Mouse (Mus musculus): ENCODE measurements around the gene Kmt2a. TPM values are rescaled to one million over a fixed set of nuclear protein-coding genes. Genes with fewer than 3 reads are reported as not detected.

The Kmt2a gene
- total RNA-seq, 2 experiments from 2014 or later, result 11.8 to 14.3 TPM

DNA sequence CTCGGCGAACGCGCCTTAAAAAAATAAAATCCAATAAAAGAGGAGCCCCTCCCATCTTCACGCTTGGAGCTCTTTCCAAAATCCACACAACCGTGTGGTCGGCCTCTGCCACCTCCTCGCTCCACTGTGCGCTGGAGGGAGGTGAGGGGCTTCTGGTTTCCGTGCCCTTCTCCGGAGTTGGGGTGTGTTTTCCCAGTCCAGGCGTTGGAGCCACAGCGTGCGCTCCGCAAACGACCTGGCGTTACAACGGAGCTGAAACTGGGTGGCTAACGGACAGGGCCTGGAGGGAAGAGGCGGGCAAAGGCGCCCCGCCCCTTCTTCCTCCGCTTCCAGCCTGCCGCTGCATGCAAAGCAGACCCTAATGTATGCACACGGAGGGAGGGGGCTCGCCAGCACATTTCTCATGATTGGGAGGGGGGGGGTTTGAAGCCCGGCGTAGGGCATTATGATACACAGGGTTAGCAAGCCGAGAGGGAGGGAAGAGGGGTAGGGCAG lies 892 bp upstream of the Kmt2a start:
- peak; percentile 68 for DNase-seq
- intact Hi-C loops (cut with DNase I; ENCODE audit: low total_unique reads), result loop anchor here (5.0 kb wide), 1 partner anchor 40 kb away; no protein-coding TSS in a partner anchor

DNA sequence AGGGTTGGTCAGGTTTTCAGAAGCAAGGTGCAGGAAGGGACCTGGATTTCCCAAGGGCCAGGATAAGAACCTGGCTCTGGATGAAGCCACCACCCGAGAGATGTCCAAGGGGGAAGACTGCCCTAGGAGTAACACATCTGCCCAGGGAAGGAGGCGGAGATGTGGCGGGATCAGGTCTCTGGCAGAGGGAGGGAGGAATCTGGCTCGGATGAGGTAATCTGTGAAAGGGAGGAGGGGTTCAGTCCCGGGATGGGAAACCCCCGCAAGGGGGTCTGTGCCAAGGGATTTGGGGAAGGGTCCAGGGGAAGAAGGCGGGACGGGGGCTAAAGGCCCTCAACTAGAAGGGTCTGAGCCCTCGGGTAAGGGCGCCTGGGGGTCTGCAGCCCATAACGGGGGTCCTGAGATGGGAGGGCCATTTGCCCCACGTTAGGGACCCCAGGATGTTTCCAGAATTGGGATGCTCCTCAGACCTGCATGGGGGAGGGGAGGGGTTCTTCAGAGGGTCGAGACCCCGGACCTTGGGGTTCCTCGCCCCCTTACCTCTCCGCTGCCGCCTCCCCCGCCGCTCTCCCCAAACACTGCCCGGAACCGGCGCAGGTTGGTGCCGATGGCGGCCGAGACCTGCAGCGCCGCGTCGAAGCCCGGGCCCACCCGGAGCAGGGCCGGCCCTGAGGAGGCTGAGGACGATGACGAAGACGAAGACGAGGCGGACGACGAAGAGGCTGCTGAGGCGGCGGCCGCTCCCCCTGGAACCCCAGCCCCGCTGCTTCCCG lies 601 bp downstream of the Kmt2a start:
- intact Hi-C loops (cut with DNase I; ENCODE audit: low total_unique reads), result loop anchor here (5.0 kb wide), 1 partner anchor 38 kb away; no protein-coding TSS in a partner anchor
- DNase-seq, result peak; percentile 30

DNA sequence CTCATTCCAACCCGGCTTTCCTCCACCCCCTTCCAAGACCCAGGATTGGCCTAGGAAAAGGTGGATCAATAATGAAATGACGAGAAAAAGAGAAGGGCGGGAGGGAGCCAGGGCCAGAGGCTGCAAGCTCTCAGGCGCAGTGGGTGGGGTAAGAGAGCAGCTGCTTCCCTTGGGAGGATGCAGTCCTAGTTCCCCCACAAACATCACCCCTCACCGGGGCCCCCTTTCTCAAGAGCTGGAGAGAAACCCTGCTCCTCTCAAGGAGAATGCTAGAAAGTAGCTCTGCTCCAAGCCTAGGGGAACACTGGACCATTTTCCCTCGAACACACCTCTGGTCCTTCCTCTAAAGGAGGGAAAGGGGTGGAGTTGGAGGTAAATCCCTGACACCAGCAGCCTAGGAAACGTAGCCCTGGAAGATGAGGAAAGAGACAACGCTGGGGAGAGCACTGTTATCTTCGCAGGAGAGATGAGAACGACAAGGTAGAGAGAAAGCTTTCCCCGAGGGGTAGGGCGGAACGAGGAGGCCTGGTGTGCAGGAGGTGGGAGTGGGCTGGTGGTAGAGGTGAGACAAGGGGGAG lies 1.3 kb downstream of the Kmt2a start:
- DNase-seq, result peak; percentile 13
- intact Hi-C loops (cut with DNase I; ENCODE audit: low total_unique reads), result loop anchor here (5.0 kb wide), 1 partner anchor 37 kb away; no protein-coding TSS in a partner anchor

DNA sequence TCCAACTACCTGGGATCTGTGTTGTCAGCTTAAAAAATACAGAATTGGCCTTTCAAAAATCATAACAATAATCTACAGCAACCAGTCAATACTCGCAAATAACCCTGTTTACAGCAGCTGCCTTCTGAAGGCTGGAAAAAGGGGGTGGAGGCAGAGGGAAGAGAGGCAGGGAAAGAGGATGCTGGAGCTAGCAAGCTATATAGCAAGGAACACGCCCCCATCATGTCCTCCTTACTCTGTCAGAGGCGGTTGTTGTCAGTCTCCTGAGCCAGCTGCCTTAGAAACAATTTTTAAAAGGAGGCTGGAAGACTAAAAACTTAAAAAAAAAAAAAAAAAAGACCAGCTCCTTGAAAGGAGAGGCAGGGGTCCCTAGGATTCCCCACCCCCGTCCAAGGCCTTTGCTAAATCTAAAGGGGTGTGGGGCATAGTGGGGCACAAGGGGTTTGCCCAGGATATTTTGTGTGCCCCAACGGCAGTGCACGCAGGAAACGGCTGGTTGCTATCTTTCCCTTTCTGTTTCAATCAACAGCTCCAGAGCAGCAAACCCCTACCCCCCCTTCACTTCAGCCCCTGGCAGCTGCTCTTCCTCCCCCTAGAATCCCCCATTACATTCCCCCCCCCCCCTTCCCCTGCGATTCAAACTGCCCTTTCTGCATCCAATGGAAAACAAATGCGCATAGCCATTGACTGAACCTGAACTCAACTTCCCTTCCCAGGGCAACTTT lies 2.2 kb downstream of the Kmt2a start:
- intact Hi-C loops (cut with DNase I; ENCODE audit: low total_unique reads), result no loop called here
- no peak for DNase-seq

DNA sequence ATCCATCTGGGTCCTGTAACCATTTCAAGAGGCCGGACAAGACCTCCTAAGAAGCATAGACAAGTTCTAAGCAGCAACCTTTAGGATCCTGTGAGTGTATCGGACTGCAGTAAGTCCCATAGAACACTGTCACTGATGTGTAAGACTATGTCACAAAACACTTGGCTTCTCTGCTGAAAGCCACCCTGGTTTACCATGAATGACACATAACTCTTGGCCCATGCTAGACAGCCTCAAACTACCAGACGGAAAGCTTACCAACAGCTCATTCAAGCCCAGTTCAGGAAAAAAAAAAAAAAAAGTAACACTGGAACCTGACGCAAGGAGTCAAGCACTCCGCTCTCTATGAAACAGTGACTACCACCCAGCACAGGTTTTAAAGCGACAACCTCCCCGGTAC lies 3.4 kb downstream of the Kmt2a start:
- intact Hi-C loops (cut with DNase I; ENCODE audit: low total_unique reads), result no loop called here
- DNase-seq, result no peak

DNA sequence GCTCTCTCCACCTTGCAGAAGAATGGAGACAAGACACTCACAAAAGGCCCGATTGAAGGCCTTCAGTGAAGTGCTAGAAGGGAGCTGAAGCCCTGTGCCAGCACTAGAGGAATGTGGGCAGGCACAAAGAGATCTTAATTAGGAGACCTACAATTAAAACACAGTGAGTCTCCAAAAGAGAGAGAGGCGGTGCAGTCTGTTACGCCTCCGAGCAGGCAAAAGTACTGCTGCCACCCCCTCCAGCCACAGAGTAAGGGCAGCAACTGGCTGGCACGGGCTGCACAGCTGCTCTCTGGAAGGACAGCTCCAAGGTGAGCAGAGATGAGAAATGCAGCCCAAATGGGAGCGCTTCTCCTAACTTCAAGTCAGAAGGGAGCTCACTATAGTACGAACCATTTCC lies 5.6 kb downstream of the Kmt2a start:
- peak; percentile 32 for DNase-seq
- intact Hi-C loops (cut with DNase I; ENCODE audit: low total_unique reads), result no loop called here

DNA sequence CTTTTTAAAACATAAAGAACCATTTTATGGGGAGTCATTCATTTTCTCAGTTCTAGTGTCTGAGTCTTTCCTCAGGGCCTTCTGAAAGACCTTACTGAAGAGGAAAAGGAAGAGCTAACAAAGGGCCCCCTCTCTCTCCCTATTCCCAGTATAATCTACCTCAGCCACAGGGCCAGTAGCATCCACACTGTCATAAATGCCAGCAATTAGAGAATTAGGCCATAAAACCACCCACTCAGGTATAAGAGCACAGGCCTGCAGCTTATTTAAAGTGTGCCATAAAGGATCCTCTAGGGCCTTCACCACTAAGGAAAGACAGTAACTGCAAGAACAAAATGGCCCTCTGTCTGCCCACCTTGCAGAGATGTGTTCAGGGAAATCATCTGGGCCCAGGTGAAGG lies 6.9 kb downstream of the Kmt2a start:
- intact Hi-C loops (cut with DNase I; ENCODE audit: low total_unique reads), result no loop called here
- no peak for DNase-seq

DNA sequence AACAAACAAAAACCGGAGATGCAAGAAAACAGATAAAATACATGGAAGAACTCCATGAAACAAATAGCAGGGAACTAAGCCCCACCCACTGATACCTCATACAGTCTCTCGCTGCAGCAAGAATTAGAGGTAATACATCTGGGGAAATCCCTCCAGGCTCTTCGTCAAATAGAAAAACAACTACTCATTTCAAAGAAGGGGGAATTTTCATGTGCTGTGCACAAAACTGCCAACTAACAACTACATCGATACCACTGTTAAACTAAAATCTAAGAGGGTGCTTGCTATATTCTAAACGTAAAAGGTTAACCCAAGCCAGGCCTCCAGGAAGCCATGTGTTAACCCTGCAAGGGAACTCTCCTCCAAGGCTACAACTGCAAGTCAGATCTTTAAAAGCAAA lies 7.4 kb downstream of the Kmt2a start:
- intact Hi-C loops (cut with DNase I; ENCODE audit: low total_unique reads), result no loop called here
- no peak for DNase-seq

DNA sequence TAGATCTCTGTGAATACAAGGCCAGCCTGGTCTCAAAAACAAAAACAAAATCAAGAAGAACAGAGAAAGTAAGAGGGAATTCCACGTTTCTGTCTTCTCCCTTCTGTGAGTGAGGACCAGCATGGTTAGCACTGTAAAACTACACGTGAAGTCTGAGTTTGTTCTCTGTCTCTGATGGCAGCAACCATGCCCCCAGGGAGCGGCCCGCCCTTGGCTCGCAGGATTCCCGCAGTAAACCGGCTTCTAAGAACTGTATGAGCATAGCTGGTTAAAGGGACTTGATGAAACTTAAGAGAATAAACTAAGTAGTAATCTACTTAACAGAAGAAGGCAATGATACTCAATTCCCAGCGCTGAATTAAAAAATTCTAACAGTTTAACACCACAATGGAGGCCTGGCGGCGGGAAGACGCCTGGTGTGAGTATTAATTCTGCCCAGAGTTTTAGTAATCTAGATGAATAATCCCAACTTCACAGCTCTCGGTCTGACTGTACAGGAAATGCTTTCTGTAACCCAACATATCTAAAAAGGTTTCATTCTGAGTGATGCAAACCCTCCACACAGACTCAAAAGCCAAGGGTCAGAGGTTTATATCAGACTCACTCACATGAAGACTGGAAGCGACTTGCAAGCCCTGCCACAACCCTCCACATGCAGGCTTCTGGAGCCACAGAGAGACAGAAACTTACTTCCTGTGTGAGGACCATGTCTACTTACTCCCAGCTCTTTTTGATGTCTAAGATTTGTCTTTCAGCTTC lies 12.6 kb downstream of the Kmt2a start:
- intact Hi-C loops (cut with DNase I; ENCODE audit: low total_unique reads), result no loop called here

DNA sequence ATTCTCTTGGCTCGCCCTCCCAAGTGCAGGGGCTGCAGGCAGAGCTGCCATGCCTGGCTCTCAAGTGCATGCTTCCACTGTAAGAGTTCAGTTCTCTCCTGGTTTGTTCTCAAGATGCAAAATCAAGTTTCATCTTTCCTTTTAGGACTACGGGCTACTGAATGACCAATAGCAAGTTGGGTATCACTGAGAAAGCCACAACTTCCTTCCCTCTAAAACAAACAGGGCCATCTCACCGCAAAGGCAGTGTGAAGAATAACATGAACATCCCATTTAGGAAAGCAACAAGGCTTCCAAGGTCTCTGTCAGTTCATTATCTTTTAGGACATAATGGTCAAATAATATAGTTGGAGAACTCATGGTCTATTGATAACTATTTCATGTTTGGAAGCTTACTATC lies 13.4 kb downstream of the Kmt2a start:
- DNase-seq, result no peak
- intact Hi-C loops (cut with DNase I; ENCODE audit: low total_unique reads), result no loop called here

More for the DNA sequence above, 12.6 kb downstream of the Kmt2a start:
- peak; percentile 40 for DNase-seq

DNA sequence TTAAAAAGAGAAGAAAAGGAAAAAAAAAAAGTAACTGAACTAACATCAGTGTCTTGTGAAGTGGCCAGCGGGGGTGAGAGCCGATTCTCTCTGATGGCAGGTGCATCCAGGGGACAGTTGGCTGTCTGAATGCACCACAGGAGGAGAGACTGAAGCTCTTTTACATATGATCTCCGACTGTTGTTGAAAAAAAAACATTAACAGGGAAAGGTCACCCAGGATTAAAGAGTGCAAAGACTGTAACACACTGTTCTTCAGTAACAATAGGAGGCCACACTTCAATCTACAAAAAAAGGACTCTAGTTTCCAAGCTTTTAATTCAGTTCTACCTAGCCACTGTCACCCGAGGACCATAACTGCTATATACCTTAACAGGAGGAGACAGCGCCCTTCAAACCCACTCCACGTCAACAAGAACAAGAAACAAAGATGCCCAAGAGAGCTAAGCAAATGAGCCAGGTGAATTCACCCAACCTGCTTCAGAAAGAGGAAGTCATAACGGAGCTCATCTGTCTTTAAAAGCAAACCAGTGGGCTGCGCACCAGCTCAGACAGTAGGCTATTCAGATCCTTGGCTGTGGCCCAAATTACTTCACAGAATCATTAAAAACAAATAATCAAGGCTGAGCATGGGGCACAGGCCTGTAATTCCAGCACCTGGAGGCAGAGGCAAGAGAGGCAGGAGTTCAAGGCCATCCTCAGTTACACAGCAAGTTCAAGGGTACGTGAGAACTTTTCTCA lies 14.4 kb downstream of the Kmt2a start:
- intact Hi-C loops (cut with DNase I; ENCODE audit: low total_unique reads), result no loop called here

DNA sequence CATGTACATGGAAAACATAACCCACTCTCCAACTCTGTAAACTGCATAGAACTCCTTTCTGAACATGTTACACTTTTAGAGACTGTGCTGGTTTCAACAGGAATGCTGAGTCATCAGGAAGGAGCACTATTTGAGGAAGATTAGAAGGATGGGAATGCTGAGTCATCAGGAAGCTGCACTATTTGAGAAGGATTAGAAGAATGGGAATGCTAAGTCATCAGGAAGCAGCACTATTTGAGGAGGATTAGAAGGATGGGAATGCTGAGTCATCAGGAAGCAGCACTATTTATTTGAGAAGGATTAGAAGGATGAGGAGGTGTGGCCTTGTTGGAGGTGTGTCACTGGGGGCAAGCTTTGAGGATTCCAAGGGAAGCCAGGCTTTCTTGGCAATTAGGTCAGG lies 20.0 kb downstream of the Kmt2a start:
- DNase-seq, result no peak
- intact Hi-C loops (cut with DNase I; ENCODE audit: low total_unique reads), result no loop called here

More for the DNA sequence above, 14.4 kb downstream of the Kmt2a start:
- no peak for DNase-seq

DNA sequence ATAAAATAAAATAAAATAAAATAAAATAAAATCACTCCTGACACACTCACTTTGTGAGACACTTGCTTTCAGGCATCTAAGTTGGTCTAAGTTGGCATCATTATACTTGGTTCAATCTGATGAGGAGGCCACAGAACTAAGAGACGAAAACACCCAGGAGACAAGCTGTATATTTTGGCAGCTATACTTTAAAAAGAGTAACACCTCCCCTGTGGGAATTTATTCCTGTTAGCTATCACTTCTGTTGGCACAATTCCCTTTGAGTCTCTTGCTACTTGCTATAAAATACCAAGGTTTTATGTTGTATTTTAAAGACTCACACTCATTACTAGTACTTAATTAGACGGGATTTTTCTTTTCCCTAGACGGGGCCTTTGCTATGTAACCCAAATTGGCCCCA lies 22.4 kb downstream of the Kmt2a start:
- no peak for DNase-seq
- intact Hi-C loops (cut with DNase I; ENCODE audit: low total_unique reads), result no loop called here

DNA sequence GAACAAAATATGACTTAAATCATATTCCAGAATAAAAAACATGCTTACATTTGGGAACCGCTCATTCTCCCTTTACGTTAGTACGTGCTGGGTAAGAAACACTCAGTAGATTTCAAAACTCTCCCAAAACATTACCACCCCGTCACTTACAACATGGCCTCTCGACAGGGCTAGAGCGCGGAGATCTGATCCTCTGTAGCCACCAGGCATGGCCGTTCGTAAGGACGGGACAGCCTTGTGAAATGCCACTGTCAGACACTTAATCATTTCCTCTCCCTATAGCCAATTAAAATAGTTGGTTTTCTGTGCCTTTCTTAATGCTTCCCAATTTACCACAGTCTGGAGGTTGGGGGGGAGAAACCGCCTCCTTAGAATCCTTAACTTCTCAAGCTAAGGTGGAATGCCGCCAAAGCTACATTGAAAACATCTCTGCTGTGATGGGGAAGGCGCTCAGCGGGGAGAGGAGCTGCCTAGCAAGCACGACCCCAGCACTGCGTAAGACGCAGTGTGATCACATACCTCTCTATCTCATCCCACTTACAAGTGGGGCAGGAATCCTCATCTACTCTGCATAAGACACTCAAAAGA lies 23.6 kb downstream of the Kmt2a start:
- intact Hi-C loops (cut with DNase I; ENCODE audit: low total_unique reads), result no loop called here

DNA sequence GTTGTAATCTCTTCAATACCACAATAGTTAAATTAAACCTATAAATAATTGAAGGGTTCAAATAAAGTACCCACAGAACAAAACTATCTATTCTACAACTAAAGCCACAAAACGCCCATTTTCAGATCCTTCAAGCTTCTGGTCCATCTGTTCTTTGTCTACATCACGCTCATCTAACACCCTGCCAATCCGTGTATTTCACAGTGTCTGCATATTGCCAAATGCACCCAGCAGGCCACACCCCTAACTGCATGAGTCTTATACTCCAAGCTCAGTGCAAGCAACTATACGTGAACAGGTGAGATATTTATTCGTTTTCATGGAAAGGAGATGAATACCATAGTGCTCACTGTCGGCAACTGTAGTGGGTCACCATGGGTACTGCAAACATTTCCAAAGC lies 25.9 kb downstream of the Kmt2a start:
- intact Hi-C loops (cut with DNase I; ENCODE audit: low total_unique reads), result no loop called here
- no peak for DNase-seq

More for the DNA sequence above, 23.6 kb downstream of the Kmt2a start:
- no peak for DNase-seq

DNA sequence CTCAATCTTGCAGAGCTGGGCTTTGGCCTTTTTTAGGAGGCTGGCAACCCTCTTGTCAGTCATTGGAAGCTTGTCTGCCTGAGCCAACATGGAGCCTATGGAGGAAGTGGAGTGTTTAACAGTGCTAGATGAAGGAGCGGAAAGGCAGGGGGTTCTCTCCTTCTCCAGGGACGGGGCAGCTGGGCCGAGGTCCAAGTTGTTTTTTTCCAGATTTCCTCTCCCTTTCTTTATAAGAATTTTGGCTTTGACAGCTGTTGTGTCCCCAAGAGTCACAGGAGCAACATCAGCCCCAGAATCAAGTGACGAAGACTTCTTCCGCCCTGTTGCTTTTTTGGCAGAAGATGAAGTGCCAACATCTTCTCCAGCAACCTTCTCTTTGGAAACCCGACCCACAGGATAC lies 33.6 kb downstream of the Kmt2a start:
- DNase-seq, result no peak
- intact Hi-C loops (cut with DNase I; ENCODE audit: low total_unique reads), result no loop called here

DNA sequence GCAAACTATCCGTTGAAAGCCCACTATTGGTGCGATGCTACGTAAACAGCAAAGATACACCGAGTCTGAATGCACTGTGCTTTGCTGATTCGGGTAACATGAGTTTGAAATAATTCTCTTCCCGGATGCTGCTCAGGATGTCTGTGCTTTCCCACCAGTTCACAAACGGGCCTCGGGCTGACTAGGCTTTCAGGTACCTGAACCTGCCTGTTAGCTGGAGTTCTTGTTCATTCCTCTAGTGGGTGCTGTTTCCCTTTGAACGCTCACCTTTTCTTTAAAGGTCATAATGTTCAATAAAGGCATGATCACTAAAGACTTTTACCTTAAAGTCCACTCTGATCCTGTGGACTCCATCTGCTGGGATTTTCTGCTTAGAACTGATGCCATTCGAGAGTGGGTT lies 39.9 kb downstream of the Kmt2a start:
- intact Hi-C loops (cut with DNase I; ENCODE audit: low total_unique reads), result loop anchor here (5.0 kb wide), 2 partner anchors 41 to 121 kb away; partner anchors contain the start of gene Kmt2a
- no peak for DNase-seq

DNA sequence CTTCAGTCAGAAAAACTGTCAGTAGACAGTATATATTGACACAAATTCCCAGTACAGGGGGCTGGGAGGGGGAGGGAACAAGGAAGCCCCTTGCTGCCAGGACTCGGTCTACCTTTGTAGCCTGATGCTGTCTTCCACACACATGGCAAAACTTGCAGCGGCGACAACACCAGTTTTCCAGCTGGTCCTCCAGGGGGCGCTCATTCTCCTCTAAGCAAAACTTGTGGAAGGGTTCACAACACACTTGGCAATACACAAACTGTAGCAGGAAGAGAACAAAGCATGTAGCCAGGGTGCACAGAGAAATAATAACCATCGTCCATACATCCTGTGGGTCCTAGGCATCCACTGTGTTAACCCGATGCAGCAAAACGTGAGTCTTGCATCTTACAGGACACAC lies 44.7 kb downstream of the Kmt2a start:
- intact Hi-C loops (cut with DNase I; ENCODE audit: low total_unique reads), result loop anchor here (5.0 kb wide), 1 partner anchor 61 kb away; no protein-coding TSS in a partner anchor
- peak; percentile 78 for DNase-seq

Measured in gastrocnemius, postnatal 14 days (tissue).